Mouse (Mus musculus): ENCODE results near the gene 4930435E12Rik. TPM values are rescaled to one million over a fixed set of nuclear protein-coding genes. Genes with fewer than 3 reads are reported as not detected.
"Not testable (repeated sequence)": the region's sequence is repeated elsewhere in the genome, so short reads cannot be mapped to it uniquely, and the experiment has no call there.

The 4930435E12Rik gene
- not detected in 2 replicates for polyA plus RNA-seq (2015; fragmentation: Nextera tagmentation; extraction: Ambion mirVana)

DNA sequence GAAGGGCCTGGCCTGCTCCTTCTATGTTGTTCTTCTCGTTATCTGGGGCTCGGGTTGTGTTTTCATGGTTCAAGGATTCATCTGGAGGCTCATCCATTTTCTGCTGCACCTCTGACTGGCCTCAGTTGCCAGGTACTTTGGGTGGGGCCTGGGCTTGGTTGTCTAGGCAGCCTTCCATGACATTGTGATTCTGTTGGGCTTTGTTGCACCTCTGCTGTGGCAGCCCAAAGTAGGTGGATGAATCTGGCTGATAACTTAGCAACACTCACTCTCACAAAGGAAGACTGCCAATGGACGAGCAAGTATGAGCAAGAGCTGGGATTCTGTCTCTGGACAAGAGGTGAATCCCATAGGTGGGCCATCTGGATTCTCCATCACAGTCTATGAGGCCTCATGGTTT is at the start of gene 4930435E12Rik:
Gene 4930435E12Rik (minus strand): TSS at position 101 of the 400 bp plus-strand sequence.
- no peak within 1 kb of the TSS for H3K9ac ChIP-seq (ENCODE audit: low read length)
- H3K27ac ChIP-seq (ENCODE audit: low read length), result no peak within 1 kb of the TSS
- no peaks in the 10 kb centered on the region for H3K36me3 ChIP-seq (ENCODE audit: control insufficient read depth, insufficient read depth, low read length)
- no peak within 1 kb of the TSS for H3K4me3 ChIP-seq (replicated peaks; ENCODE audit: low read length)
- no peaks in the 10 kb centered on the region for H3K9me3 ChIP-seq (replicated peaks; ENCODE audit: control insufficient read depth, low read length)
- H3K4me2 ChIP-seq (ENCODE audit: low read depth, low read length), result no peak within 1 kb of the TSS
- no peaks in the 10 kb centered on the region for H3K4me1 ChIP-seq (ENCODE audit: control insufficient read depth, insufficient read depth, low read length)
- no peak for ATAC-seq (ENCODE audit: insufficient read depth, low FRiP score)
- 80% methylated on average over 3 of the region's 3 CpGs for WGBS
- no peaks in the 10 kb centered on the region for H3K27me3 ChIP-seq (ENCODE audit: control insufficient read depth, insufficient read depth, low read length)

DNA sequence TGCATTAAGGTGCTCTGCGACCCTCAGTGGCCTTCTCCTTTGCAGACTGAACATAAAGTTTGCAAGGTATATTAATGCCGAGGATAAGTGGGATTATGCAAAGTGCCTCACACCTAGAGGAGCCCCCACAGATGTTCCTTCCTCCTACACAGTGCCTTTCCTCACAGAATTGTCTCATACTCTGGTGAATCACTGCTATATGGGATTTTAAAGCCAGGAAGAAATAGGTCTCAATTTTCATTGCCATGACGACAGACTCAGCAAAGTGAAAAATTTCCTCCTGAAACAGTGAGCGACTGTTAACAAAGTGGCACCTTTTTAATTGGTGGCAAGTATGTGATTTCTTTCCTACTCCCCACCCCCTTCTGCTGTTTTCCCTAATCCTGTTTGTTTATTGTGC is 45.9 kb upstream of the 4930435E12Rik start:
- 25% methylated on average over 4 of the region's 4 CpGs for WGBS
- ATAC-seq (ENCODE audit: insufficient read depth, low FRiP score), result no peak
- H3K4me1 ChIP-seq (ENCODE audit: control insufficient read depth, insufficient read depth, low read length), result no peaks in the 10 kb centered on the region
- no peak overlapping the region for H3K4me2 ChIP-seq (ENCODE audit: low read depth, low read length)
- no peak overlapping the region for H3K4me3 ChIP-seq (replicated peaks; ENCODE audit: low read length)
- H3K9me3 ChIP-seq (replicated peaks; ENCODE audit: control insufficient read depth, low read length), result no peaks in the 10 kb centered on the region
- H3K27me3 ChIP-seq (ENCODE audit: control insufficient read depth, insufficient read depth, low read length), result no peaks in the 10 kb centered on the region
- H3K9ac ChIP-seq (ENCODE audit: low read length), result no peak overlapping the region
- H3K27ac ChIP-seq (ENCODE audit: low read length), result no peak overlapping the region
- H3K36me3 ChIP-seq (ENCODE audit: control insufficient read depth, insufficient read depth, low read length), result no peaks in the 10 kb centered on the region

DNA sequence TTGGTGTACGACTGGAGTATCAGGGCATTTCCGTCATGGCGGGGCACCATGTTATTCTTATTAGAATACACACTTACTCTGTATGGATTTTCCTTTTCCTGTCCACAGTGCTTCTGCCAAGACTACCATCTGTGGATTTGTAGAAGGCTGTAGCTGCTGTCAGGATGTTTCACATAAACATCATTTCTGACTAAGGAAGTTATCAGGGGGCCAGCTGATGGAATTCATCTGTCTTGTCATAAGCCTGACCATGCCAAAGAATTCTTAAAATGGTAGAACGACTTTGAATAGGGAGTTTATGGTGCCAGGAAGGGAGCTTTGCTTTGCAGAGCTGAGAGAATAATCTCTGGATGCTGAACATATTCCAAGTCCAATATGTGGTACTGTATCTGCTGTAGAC is 44.7 kb upstream of the 4930435E12Rik start:
- 64% methylated on average over 4 of the region's 4 CpGs for WGBS
- Histone ChIP-seq H3K4me2 (ENCODE audit: low read depth, low read length) (no peak overlapping the region), H3K27me3 (ENCODE audit: control insufficient read depth, insufficient read depth, low read length) (no peaks in the 10 kb centered on the region), H3K9me3 (replicated peaks; ENCODE audit: control insufficient read depth, low read length) (no peaks in the 10 kb centered on the region), H3K27ac (ENCODE audit: low read length) (no peak overlapping the region), H3K36me3 (ENCODE audit: control insufficient read depth, insufficient read depth, low read length) (no peaks in the 10 kb centered on the region), H3K4me3 (replicated peaks; ENCODE audit: low read length) (no peak overlapping the region), H3K4me1 (ENCODE audit: control insufficient read depth, insufficient read depth, low read length) (no peaks in the 10 kb centered on the region), H3K9ac (ENCODE audit: low read length) (no peak overlapping the region)
- ATAC-seq (ENCODE audit: insufficient read depth, low FRiP score), result no peak

DNA sequence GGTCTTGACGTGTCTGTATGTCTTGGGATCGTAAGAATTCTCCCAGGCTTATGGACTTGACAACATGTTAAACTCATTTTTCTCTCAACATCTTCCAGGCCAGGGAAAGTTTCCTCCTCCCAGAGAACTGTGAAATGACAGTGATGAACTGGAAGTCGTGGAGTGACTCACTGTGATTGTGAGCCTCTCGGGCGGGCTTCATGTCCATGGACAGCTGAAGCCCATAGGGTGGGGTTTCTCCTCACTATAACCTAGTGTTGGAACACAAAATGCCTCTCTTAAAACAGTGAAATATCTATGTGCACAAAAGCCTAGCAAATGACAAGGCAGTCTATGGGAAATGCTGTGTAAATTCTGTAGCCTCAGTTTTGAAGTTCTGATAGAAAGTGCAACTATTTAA is 35.8 kb upstream of the 4930435E12Rik start:
- Histone ChIP-seq H3K9me3 (replicated peaks; ENCODE audit: control insufficient read depth, low read length) (no peaks in the 10 kb centered on the region; the same call in 1 of the 2 replicates), H3K27ac (ENCODE audit: low read length) (no peak overlapping the region), H3K4me1 (ENCODE audit: control insufficient read depth, insufficient read depth, low read length) (no peaks in the 10 kb centered on the region), H3K4me3 (replicated peaks; ENCODE audit: low read length) (no peak overlapping the region), H3K36me3 (ENCODE audit: control insufficient read depth, insufficient read depth, low read length) (no peaks in the 10 kb centered on the region), H3K9ac (ENCODE audit: low read length) (no peak overlapping the region), H3K27me3 (ENCODE audit: control insufficient read depth, insufficient read depth, low read length) (no peaks in the 10 kb centered on the region), H3K4me2 (ENCODE audit: low read depth, low read length) (no peak overlapping the region)
- no peak for ATAC-seq (ENCODE audit: insufficient read depth, low FRiP score)
- 53% methylated on average over 5 of the region's 5 CpGs for WGBS

DNA sequence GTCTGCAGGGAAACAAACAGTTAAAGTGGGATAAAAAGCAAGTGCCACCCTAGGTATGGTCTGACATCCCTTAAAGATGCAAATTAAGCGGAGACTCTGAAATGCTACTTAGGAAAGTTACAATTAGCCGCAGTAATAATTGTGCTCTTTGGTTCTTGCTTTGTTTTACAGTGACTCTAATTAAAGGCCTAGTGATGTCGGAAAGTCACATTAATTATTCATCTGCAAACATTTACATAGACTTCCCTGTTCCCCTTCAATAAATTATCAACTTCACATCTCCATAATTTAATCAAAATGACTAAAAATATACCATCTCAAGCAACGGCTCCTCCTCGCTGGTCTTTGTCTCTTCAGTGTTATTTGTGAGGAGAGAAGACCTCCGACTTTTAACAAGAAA is 32.0 kb upstream of the 4930435E12Rik start:
- no peaks in the 10 kb centered on the region for H3K36me3 ChIP-seq (ENCODE audit: control insufficient read depth, insufficient read depth, low read length)

DNA sequence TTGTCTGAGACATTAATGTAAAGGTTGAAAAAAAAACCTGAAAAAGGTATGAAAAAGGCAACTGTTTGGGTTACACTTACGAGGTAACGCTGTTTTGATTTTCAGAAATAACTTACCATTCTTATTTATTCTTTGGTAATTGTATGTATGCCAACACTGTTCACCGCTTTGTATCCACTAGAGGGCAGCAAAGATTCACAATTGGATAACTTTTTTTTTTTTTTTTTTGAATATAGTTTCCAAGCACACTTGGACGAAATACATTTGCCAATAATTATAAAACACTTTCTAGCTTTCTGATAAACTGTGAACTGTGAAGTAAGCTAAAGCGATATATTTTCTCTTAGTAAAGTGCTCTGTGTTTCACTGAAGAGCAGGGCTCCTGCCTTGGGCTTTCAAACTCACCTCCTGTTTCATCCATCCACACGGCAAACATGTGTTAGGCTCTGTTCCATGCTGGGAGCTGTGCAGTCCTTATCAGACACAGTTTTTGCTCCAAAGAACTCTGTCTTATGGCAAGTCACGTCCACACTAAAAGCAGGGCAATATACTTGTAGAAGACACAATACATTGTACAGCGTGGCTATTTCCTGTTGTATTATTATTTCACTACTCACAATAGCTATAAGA is 29.7 kb upstream of the 4930435E12Rik start:
- ATAC-seq (ENCODE audit: insufficient read depth, low FRiP score), result no peak
- Histone ChIP-seq H3K4me1 (ENCODE audit: control insufficient read depth, insufficient read depth, low read length) (no peaks in the 10 kb centered on the region), H3K27me3 (ENCODE audit: control insufficient read depth, insufficient read depth, low read length) (no peaks in the 10 kb centered on the region), H3K9ac (ENCODE audit: low read length) (no peak overlapping the region), H3K4me2 (ENCODE audit: low read depth, low read length) (no peak overlapping the region), H3K27ac (ENCODE audit: low read length) (no peak overlapping the region), H3K36me3 (ENCODE audit: control insufficient read depth, insufficient read depth, low read length) (no peaks in the 10 kb centered on the region), H3K9me3 (replicated peaks; ENCODE audit: control insufficient read depth, low read length) (no peaks in the 10 kb centered on the region), H3K4me3 (replicated peaks; ENCODE audit: low read length) (no peak overlapping the region)
- WGBS, result 29% methylated on average over 8 of the region's 8 CpGs

More for the DNA sequence above, 32.0 kb upstream of the 4930435E12Rik start:
- H3K27ac ChIP-seq (ENCODE audit: low read length), result no peak overlapping the region
- H3K9me3 ChIP-seq (replicated peaks; ENCODE audit: control insufficient read depth, low read length), result no peaks in the 10 kb centered on the region
- no peaks in the 10 kb centered on the region for H3K4me1 ChIP-seq (ENCODE audit: control insufficient read depth, insufficient read depth, low read length)
- WGBS, result 69% methylated on average over 6 of the region's 6 CpGs
- no peak for ATAC-seq (ENCODE audit: insufficient read depth, low FRiP score)
- no peak overlapping the region for H3K4me3 ChIP-seq (replicated peaks; ENCODE audit: low read length)
- no peak overlapping the region for H3K4me2 ChIP-seq (ENCODE audit: low read depth, low read length)
- H3K27me3 ChIP-seq (ENCODE audit: control insufficient read depth, insufficient read depth, low read length), result no peaks in the 10 kb centered on the region
- no peak overlapping the region for H3K9ac ChIP-seq (ENCODE audit: low read length)

DNA sequence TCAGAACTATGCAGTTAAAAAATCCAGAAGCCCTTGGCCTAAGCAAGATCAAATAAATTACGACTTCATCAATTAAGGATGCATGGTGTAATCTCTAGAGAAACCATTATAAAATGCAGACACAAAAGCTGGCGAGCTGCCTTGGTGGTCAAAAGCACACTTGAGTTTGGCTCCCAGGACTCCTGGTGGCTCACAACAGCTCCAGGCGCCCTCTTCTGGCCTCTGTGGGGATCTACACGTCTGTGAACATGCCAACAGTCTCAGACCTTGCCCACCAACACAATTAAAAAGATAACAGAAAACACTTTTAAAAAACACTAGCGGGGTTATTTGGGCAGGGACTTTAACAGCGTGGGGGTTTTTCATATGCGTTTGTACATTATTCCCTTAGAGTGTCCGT is 16.0 kb downstream of the 4930435E12Rik start:
- no peak overlapping the region for H3K27ac ChIP-seq (ENCODE audit: low read length)
- no peaks in the 10 kb centered on the region for H3K27me3 ChIP-seq (ENCODE audit: control insufficient read depth, insufficient read depth, low read length)
- no peak overlapping the region for H3K9ac ChIP-seq (ENCODE audit: low read length)
- peaks cover 3% of the 10 kb centered on the region; the same call in 1 of the 2 replicates for H3K4me1 ChIP-seq (ENCODE audit: control insufficient read depth, insufficient read depth, low read length)
- no peak for ATAC-seq (ENCODE audit: insufficient read depth, low FRiP score)
- H3K36me3 ChIP-seq (ENCODE audit: control insufficient read depth, insufficient read depth, low read length), result no peaks in the 10 kb centered on the region
- no peak overlapping the region for H3K4me2 ChIP-seq (ENCODE audit: low read depth, low read length)
- H3K9me3 ChIP-seq (replicated peaks; ENCODE audit: control insufficient read depth, low read length), result no peaks in the 10 kb centered on the region
- 29% methylated on average over 8 of the region's 8 CpGs for WGBS
- no peak overlapping the region for H3K4me3 ChIP-seq (replicated peaks; ENCODE audit: low read length)

DNA sequence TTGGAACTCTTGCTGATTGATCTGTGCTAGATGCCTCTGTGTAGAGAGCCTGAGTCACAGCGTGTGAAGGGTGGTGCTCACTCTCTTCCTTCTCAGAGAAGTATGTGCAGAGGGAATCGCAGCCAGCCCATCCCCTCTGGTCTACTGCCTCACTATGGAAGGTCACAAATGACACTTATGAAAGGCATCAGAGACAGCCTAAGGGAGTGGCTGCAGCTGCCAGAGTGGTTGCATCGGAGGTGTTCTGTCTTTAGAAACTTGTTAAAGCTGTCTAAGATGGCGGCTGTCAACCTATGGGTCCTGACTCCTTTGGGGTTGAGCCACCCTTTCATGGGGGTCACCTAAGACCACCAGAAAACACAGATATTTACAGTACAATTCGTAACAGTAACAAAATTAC is 18.4 kb downstream of the 4930435E12Rik start:
- WGBS, result 64% methylated on average over 5 of the region's 5 CpGs

DNA sequence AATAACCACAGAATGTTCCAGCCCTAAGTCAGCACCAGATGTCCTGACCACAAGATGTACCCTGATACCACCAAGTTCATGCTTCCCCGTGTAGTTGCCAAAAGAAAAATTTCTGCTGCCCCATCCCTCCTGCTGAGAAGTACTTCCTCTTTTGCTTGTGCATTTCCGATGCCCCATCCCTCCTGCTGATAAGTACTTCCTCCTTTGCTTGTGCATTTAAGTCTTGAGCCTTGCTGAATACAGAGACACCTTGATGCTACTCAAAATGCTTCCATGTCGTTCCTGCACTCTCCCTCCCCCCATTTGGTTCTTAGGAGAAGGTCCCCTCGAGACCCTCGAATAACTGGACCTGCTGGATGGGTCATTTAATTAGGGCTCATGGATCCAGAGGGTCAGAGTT is 20.8 kb downstream of the 4930435E12Rik start:
- H3K4me2 ChIP-seq (ENCODE audit: low read depth, low read length); ATAC-seq (ENCODE audit: insufficient read depth, low FRiP score); H3K36me3 ChIP-seq (ENCODE audit: control insufficient read depth, insufficient read depth, low read length); H3K9me3 ChIP-seq (replicated peaks; ENCODE audit: control insufficient read depth, low read length); H3K27ac ChIP-seq (ENCODE audit: low read length); H3K4me3 ChIP-seq (replicated peaks; ENCODE audit: low read length); H3K27me3 ChIP-seq (ENCODE audit: control insufficient read depth, insufficient read depth, low read length); H3K4me1 ChIP-seq (ENCODE audit: control insufficient read depth, insufficient read depth, low read length); H3K9ac ChIP-seq (ENCODE audit: low read length): not testable (repeated sequence)
- WGBS, result 89% methylated on average over 5 of the region's 5 CpGs

More for the DNA sequence above, 18.4 kb downstream of the 4930435E12Rik start:
- no peak overlapping the region for H3K4me3 ChIP-seq (replicated peaks; ENCODE audit: low read length)
- no peaks in the 10 kb centered on the region for H3K27me3 ChIP-seq (ENCODE audit: control insufficient read depth, insufficient read depth, low read length)
- no peak overlapping the region for H3K27ac ChIP-seq (ENCODE audit: low read length)
- no peaks in the 10 kb centered on the region for H3K9me3 ChIP-seq (replicated peaks; ENCODE audit: control insufficient read depth, low read length)
- H3K4me2 ChIP-seq (ENCODE audit: low read depth, low read length), result no peak overlapping the region
- H3K9ac ChIP-seq (ENCODE audit: low read length), result no peak overlapping the region
- no peaks in the 10 kb centered on the region for H3K4me1 ChIP-seq (ENCODE audit: control insufficient read depth, insufficient read depth, low read length)
- no peak for ATAC-seq (ENCODE audit: insufficient read depth, low FRiP score)
- no peaks in the 10 kb centered on the region for H3K36me3 ChIP-seq (ENCODE audit: control insufficient read depth, insufficient read depth, low read length)
